Mouse (Mus musculus) heart, embryonic 10.5 days (tissue): ENCODE data around the gene Acacb. TPM values are rescaled to one million over a fixed set of nuclear protein-coding genes. Genes with fewer than 3 reads are reported as not detected.

Source experiments
- DNase-seq: peaks from one replicate; pipeline ENCODE4 v3.0.0-alpha.2; 2017; ENCODE audit warnings: low spot score
- H3K27ac ChIP-seq: fragments of 300-500 bp; sonication (generic); 2 replicates; pipeline ENCODE4 v1.5.1; 2016; ENCODE audit warnings: mild to moderate bottlenecking
- H3K27me3 ChIP-seq: fragments of 300-500 bp; sonication (generic); 2 replicates; pipeline ENCODE4 v1.6.1; 2016; ENCODE audit warnings: mild to moderate bottlenecking; ENCODE audit not compliant: poor library complexity, insufficient read depth, severe bottlenecking
- H3K36me3 ChIP-seq: fragments of 300-500 bp; sonication (generic); 2 replicates; pipeline ENCODE4 v1.6.1; 2016; ENCODE audit warnings: mild to moderate bottlenecking, moderate library complexity
- H3K4me1 ChIP-seq: fragments of 300-500 bp; sonication (generic); 2 replicates; pipeline ENCODE4 v1.6.1; 2016; ENCODE audit warnings: mild to moderate bottlenecking
- H3K4me3 ChIP-seq: fragments of 300-500 bp; sonication (generic); 2 replicates; pipeline ENCODE4 v1.5.1; 2016; ENCODE audit warnings: mild to moderate bottlenecking, moderate library complexity
- H3K9me3 ChIP-seq: fragments of 300-500 bp; sonication (generic); 2 replicates; pipeline ENCODE4 v1.6.1; 2016; ENCODE audit warnings: mild to moderate bottlenecking, moderate library complexity
- WGBS: fragments of 180-500 bp; shearing (Covaris S2); methylation state at CpG from one replicate; pipeline ENCODE4 v1.1.7; 2016; 5-methylcytosine and 5-hydroxymethylcytosine counted together
- polyA plus RNA-seq: library from polyadenylated mRNA; unstranded; fragments of >200 nt; fragmentation: Nextera tagmentation; extraction: Ambion mirVana; gene quantifications from 2 replicates; pipeline ENCODE4 v1.2.1, GENCODE M21; 2016

Gene Acacb
- polyA plus RNA-seq, 1 experiment from 2014 or later, result 5.8 TPM

DNA sequence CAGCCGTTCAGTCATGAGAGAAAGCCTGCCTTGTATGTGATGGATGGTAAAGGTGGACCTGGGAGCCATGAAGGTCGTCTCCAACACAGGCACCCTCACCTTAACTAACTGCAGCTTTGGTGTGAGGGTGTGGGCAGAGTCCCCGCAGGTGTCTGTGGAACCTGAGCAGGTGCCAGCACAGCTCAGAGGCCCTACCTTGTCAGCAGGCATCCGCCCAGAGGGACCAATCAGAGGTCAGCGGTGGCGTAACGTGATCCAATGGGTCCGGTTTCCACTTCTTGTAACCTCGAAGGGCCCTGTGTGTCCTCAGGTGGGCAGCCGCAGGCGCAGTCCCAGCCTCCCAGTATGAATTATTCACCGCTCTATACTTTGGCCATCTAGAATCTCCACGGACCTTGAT is 142.5 kb downstream of the Acacb start, which contains the start of gene Myo1h:
TSS of gene Myo1h (plus strand) at position 293 of the 400 bp plus-strand sequence.
- WGBS, result 28% methylated on average over 13 of the region's 13 CpGs
- Histone ChIP-seq H3K27ac (no peak within 1 kb of the TSS), H3K27me3 (peaks cover 62% of the 10 kb centered on the region), H3K4me3 (no peak within 1 kb of the TSS), H3K9me3 (no peaks in the 10 kb centered on the region), H3K4me1 (no peaks in the 10 kb centered on the region), H3K36me3 (no peaks in the 10 kb centered on the region)
- no peak for DNase-seq

DNA sequence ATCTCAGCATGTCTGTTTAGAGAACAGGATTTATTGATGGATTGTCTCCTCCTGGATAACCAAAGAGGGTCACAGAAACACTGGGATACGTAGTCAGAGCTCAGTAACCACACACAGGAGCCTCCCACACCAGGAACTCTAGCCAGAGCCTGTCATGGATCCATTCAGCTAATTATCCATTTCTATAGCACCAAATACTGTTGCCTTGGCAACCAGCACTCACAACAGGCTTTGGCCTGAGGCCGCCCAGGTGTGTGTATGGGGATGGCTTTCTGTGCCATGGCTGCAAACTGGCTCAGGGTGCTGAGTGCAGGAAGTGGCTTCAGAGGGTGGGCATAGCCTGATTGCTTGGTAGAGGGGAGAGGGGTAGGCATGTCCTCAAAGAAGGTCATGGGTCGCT is 143.7 kb downstream of the Acacb start:
- H3K4me3 ChIP-seq, result no peak overlapping the region
- no peaks in the 10 kb centered on the region for H3K36me3 ChIP-seq
- WGBS, result 79% methylated on average over 3 of the region's 3 CpGs
- no peaks in the 10 kb centered on the region for H3K9me3 ChIP-seq
- H3K27me3 ChIP-seq, result peaks cover 61% of the 10 kb centered on the region
- no peaks in the 10 kb centered on the region for H3K4me1 ChIP-seq
- DNase-seq, result no peak
- no peak overlapping the region for H3K27ac ChIP-seq

GRCm38 (mm10) chr5:114296693-114297631 is 150.6 kb downstream of the Acacb start:
- no peak for DNase-seq
- Histone ChIP-seq H3K27ac (no peak overlapping the region), H3K4me1 (no peaks in the 10 kb centered on the region; the same call in none of the 2 replicates), H3K9me3 (no peaks in the 10 kb centered on the region), H3K4me3 (peak overlapping the region; percentile 27), H3K36me3 (no peaks in the 10 kb centered on the region), H3K27me3 (peaks cover 45% of the 10 kb centered on the region)
- 16% methylated on average over 22 of the region's 22 CpGs for WGBS

GRCm38 (mm10) chr5:114298212-114298894 is 152.0 kb downstream of the Acacb start:
- H3K27me3 ChIP-seq, result peaks cover 49% of the 10 kb centered on the region
- no peak overlapping the region for H3K27ac ChIP-seq
- no peaks in the 10 kb centered on the region for H3K9me3 ChIP-seq
- no peak for DNase-seq
- H3K4me3 ChIP-seq, result no peak overlapping the region
- no peaks in the 10 kb centered on the region for H3K36me3 ChIP-seq
- WGBS, result 77% methylated on average over 18 of the region's 18 CpGs
- no peaks in the 10 kb centered on the region; the same call in none of the 2 replicates for H3K4me1 ChIP-seq

- H3K27me3 ChIP-seq, result peaks cover 52% of the 10 kb centered on the region
- 70% methylated on average over 22 of the region's 22 CpGs for WGBS
- H3K4me3 ChIP-seq, result no peak overlapping the region
- DNase-seq, result no peak
- H3K4me1 ChIP-seq, result no peaks in the 10 kb centered on the region; the same call in none of the 2 replicates
- no peaks in the 10 kb centered on the region for H3K9me3 ChIP-seq
- no peaks in the 10 kb centered on the region for H3K36me3 ChIP-seq
- H3K27ac ChIP-seq, result no peak overlapping the region
Observed at GRCm38 (mm10) chr5:114299156-114299855, 153.0 kb downstream of the Acacb start.

GRCm38 (mm10) chr5:114299883-114300610 is 153.7 kb downstream of the Acacb start:
- peaks cover 47% of the 10 kb centered on the region for H3K27me3 ChIP-seq
- no peaks in the 10 kb centered on the region for H3K9me3 ChIP-seq
- H3K4me1 ChIP-seq, result no peaks in the 10 kb centered on the region; the same call in none of the 2 replicates
- 79% methylated on average over 24 of the region's 24 CpGs for WGBS
- H3K36me3 ChIP-seq, result no peaks in the 10 kb centered on the region
- no peak overlapping the region for H3K27ac ChIP-seq
- H3K4me3 ChIP-seq, result no peak overlapping the region
- DNase-seq, result no peak

Other genes starting within 250 kb of the Acacb start
- gene Coro1c, start 237.8 kb upstream of the Acacb start, polyA plus RNA-seq, result 163 and 178 TPM in 2 replicates
- 16.7 and 18.3 TPM in 2 replicates for gene Ssh1, start 152.6 kb upstream of the Acacb start, polyA plus RNA-seq
- gene Dao, start 142.8 kb upstream of the Acacb start, polyA plus RNA-seq, result not detected in 2 replicates
- gene Usp30, start 81.1 kb upstream of the Acacb start, polyA plus RNA-seq, result 9.9 and 10.2 TPM in 2 replicates
- 0.23 and 0.46 TPM in 2 replicates for gene Svop, start 55.0 kb upstream of the Acacb start, polyA plus RNA-seq
- 13.0 and 13.2 TPM in 2 replicates for gene Alkbh2, start 18.3 kb upstream of the Acacb start, polyA plus RNA-seq
- gene Ung, start 16.1 kb upstream of the Acacb start, polyA plus RNA-seq, result 68.1 and 70.9 TPM in 2 replicates
- gene Foxn4, start 127.3 kb downstream of the Acacb start, polyA plus RNA-seq, result not detected in 2 replicates
- 0.71 and 0.82 TPM in 2 replicates for gene Myo1h, start 142.6 kb downstream of the Acacb start, polyA plus RNA-seq
- 105 and 113 TPM in 2 replicates for gene Kctd10, start 234.0 kb downstream of the Acacb start, polyA plus RNA-seq
- gene Ube3b, start 234.1 kb downstream of the Acacb start, polyA plus RNA-seq, result 47.9 and 59.0 TPM in 2 replicates